Mouse (Mus musculus): Measurements from ENCODE around the gene Olfr642. TPM values are rescaled to one million over a fixed set of nuclear protein-coding genes. Genes with fewer than 3 reads are reported as not detected.

Olfr642 gene
- total RNA-seq (2014; fragmentation: Nextera tagmentation): not detected in 2 replicates
- 0.11 and 0.12 TPM in 2 replicates for total RNA-seq (2017)
- polyA plus RNA-seq (2012): not detected in 2 replicates

GRCm38 (mm10) chr7:104052566-104052965 is at the start of gene Olfr642:
Gene Olfr642, minus strand, starts transcription at chr7:104052666.
- ATAC-seq (ENCODE audit: extremely low read depth, insufficient number of reproducible peaks, low FRiP score, poor library complexity, severe bottlenecking): no peak
- Histone ChIP-seq H3K9me3 (replicated peaks) (no peaks in the 10 kb centered on the region), H3K36me3 (replicated peaks) (no peaks in the 10 kb centered on the region), H3K4me3 (ENCODE audit: low read depth, low read length) (no peak within 1 kb of the TSS), H3K4me1 (ENCODE audit: insufficient read depth, low read depth, low read length) (no peaks in the 10 kb centered on the region), H3K27me3 (ENCODE audit: insufficient read depth, low read length) (0 out of 2 replicates have a peak, but pooled peaks cover 4% of the 10 kb centered on the region)
- no peak for DNase-seq (ENCODE audit: low spot score)
- TF ChIP-seq CTCF (IDR thresholded peaks at IDR 0.05; ENCODE audit: low read depth, low read length): no peak
- no peak for TF ChIP-seq GATA1 (IDR thresholded peaks at IDR 0.05; ENCODE audit: borderline replicate concordance, low read length)
- TF ChIP-seq POLR2AphosphoS5 (IDR thresholded peaks at IDR 0.05; ENCODE audit: insufficient replicate concordance, low read depth, low read length): no peak
- no peak for TF ChIP-seq GATA2 (IDR thresholded peaks at IDR 0.05; ENCODE audit: borderline replicate concordance, low read depth, low read length)
- no peak for TF ChIP-seq TAL1 (conservative IDR thresholded peaks at IDR 0.05; ENCODE audit: low read depth, low read length)

- DNase-seq (ENCODE audit: low spot score) (no peak), ATAC-seq (ENCODE audit: extremely low read depth, insufficient number of reproducible peaks, low FRiP score, poor library complexity, severe bottlenecking) (no peak)
- no peaks in the 10 kb centered on the region for H3K4me1 ChIP-seq (ENCODE audit: insufficient read depth, low read depth, low read length)
- TF ChIP-seq CTCF (IDR thresholded peaks at IDR 0.05; ENCODE audit: low read depth, low read length): no peak
- TF ChIP-seq GATA1 (IDR thresholded peaks at IDR 0.05; ENCODE audit: borderline replicate concordance, low read length): no peak
- TF ChIP-seq GATA2 (IDR thresholded peaks at IDR 0.05; ENCODE audit: borderline replicate concordance, low read depth, low read length): no peak
- no peak for TF ChIP-seq POLR2AphosphoS5 (IDR thresholded peaks at IDR 0.05; ENCODE audit: insufficient replicate concordance, low read depth, low read length)
- TF ChIP-seq TAL1 (conservative IDR thresholded peaks at IDR 0.05; ENCODE audit: low read depth, low read length): no peak
- no peaks in the 10 kb centered on the region for H3K9me3 ChIP-seq (replicated peaks)
- H3K27me3 ChIP-seq (ENCODE audit: insufficient read depth, low read length): no peaks in the 10 kb centered on the region
- no peak within 1 kb of the TSS for H3K4me3 ChIP-seq (ENCODE audit: low read depth, low read length)
- H3K36me3 ChIP-seq (replicated peaks): no peaks in the 10 kb centered on the region
These were observed 32.9 kb upstream of the Olfr642 start, which contains the start of gene Olfr645 for GRCm38 (mm10) chr7:104085365-104085764. Gene Olfr645, minus strand, starts transcription at chr7:104085465.

GRCm38 (mm10) chr7:104071769-104072168 is 19.3 kb upstream of the Olfr642 start, which contains the start of gene Olfr644:
Gene Olfr644, minus strand, starts transcription at chr7:104071869.
- ATAC-seq (ENCODE audit: extremely low read depth, insufficient number of reproducible peaks, low FRiP score, poor library complexity, severe bottlenecking) (no peak), DNase-seq (ENCODE audit: low spot score) (no peak)
- Histone ChIP-seq H3K36me3 (replicated peaks) (no peaks in the 10 kb centered on the region), H3K4me1 (ENCODE audit: insufficient read depth, low read depth, low read length) (no peaks in the 10 kb centered on the region), H3K4me3 (ENCODE audit: low read depth, low read length) (no peak within 1 kb of the TSS), H3K27me3 (ENCODE audit: insufficient read depth, low read length) (no peaks in the 10 kb centered on the region), H3K9me3 (replicated peaks) (no peaks in the 10 kb centered on the region)
- TF ChIP-seq CTCF (IDR thresholded peaks at IDR 0.05; ENCODE audit: low read depth, low read length) (no peak), POLR2AphosphoS5 (IDR thresholded peaks at IDR 0.05; ENCODE audit: insufficient replicate concordance, low read depth, low read length) (no peak), GATA1 (IDR thresholded peaks at IDR 0.05; ENCODE audit: borderline replicate concordance, low read length) (no peak), TAL1 (conservative IDR thresholded peaks at IDR 0.05; ENCODE audit: low read depth, low read length) (no peak), GATA2 (IDR thresholded peaks at IDR 0.05; ENCODE audit: borderline replicate concordance, low read depth, low read length) (no peak)

- DNase-seq (ENCODE audit: low spot score) (no peak), ATAC-seq (ENCODE audit: extremely low read depth, insufficient number of reproducible peaks, low FRiP score, poor library complexity, severe bottlenecking) (no peak)
- TF ChIP-seq GATA2 (IDR thresholded peaks at IDR 0.05; ENCODE audit: borderline replicate concordance, low read depth, low read length) (no peak), TAL1 (conservative IDR thresholded peaks at IDR 0.05; ENCODE audit: low read depth, low read length) (no peak), GATA1 (IDR thresholded peaks at IDR 0.05; ENCODE audit: borderline replicate concordance, low read length) (no peak), POLR2AphosphoS5 (IDR thresholded peaks at IDR 0.05; ENCODE audit: insufficient replicate concordance, low read depth, low read length) (no peak), CTCF (IDR thresholded peaks at IDR 0.05; ENCODE audit: low read depth, low read length) (no peak)
These were observed 8.9 kb upstream of the Olfr642 start, which contains the start of gene 4930516K23Rik for GRCm38 (mm10) chr7:104061345-104061744. Gene 4930516K23Rik, minus strand, starts transcription at chr7:104061445.

GRCm38 (mm10) chr7:104059215-104059614 is 6.7 kb upstream of the Olfr642 start:
- Histone ChIP-seq H3K27me3 (ENCODE audit: insufficient read depth, low read length) (no peaks in the 10 kb centered on the region), H3K4me1 (ENCODE audit: insufficient read depth, low read depth, low read length) (no peaks in the 10 kb centered on the region), H3K4me3 (ENCODE audit: low read depth, low read length) (no peak overlapping the region), H3K36me3 (replicated peaks) (no peaks in the 10 kb centered on the region), H3K9me3 (replicated peaks) (no peaks in the 10 kb centered on the region)
- ATAC-seq (ENCODE audit: extremely low read depth, insufficient number of reproducible peaks, low FRiP score, poor library complexity, severe bottlenecking) (no peak), DNase-seq (ENCODE audit: low spot score) (no peak)
- TF ChIP-seq POLR2AphosphoS5 (IDR thresholded peaks at IDR 0.05; ENCODE audit: insufficient replicate concordance, low read depth, low read length) (no peak), GATA2 (IDR thresholded peaks at IDR 0.05; ENCODE audit: borderline replicate concordance, low read depth, low read length) (no peak), CTCF (IDR thresholded peaks at IDR 0.05; ENCODE audit: low read depth, low read length) (no peak)

More at GRCm38 (mm10) chr7:104061345-104061744, 8.9 kb upstream of the Olfr642 start, which contains the start of gene 4930516K23Rik:
- Histone ChIP-seq H3K27me3 (ENCODE audit: insufficient read depth, low read length) (no peaks in the 10 kb centered on the region), H3K4me1 (ENCODE audit: insufficient read depth, low read depth, low read length) (no peaks in the 10 kb centered on the region), H3K9me3 (replicated peaks) (no peaks in the 10 kb centered on the region), H3K36me3 (replicated peaks) (no peaks in the 10 kb centered on the region), H3K4me3 (ENCODE audit: low read depth, low read length) (no peak within 1 kb of the TSS)

- H3K4me3 ChIP-seq (ENCODE audit: low read depth, low read length): no peak overlapping the region
- H3K9me3 ChIP-seq (replicated peaks): no peaks in the 10 kb centered on the region
- no peak for ATAC-seq (ENCODE audit: extremely low read depth, insufficient number of reproducible peaks, low FRiP score, poor library complexity, severe bottlenecking)
- no peaks in the 10 kb centered on the region for H3K36me3 ChIP-seq (replicated peaks)
- no peaks in the 10 kb centered on the region for H3K4me1 ChIP-seq (ENCODE audit: insufficient read depth, low read depth, low read length)
- 0 out of 2 replicates have a peak, but pooled peaks cover 4% of the 10 kb centered on the region for H3K27me3 ChIP-seq (ENCODE audit: insufficient read depth, low read length)
- DNase-seq (ENCODE audit: low spot score): no peak
- TF ChIP-seq GATA1 (IDR thresholded peaks at IDR 0.05; ENCODE audit: borderline replicate concordance, low read length) (no peak), TAL1 (conservative IDR thresholded peaks at IDR 0.05; ENCODE audit: low read depth, low read length) (no peak), GATA2 (IDR thresholded peaks at IDR 0.05; ENCODE audit: borderline replicate concordance, low read depth, low read length) (no peak)
These were observed 1.7 kb downstream of the Olfr642 start for GRCm38 (mm10) chr7:104050745-104051144.

All from G1E (cell line).